Comparison of ENCODE assay signal across 8 mouse cellular contexts in genomic region chr16:32077648-32078407, GRCm38 (mm10). TPM values are rescaled to one million over a fixed set of nuclear protein-coding genes. Genes with fewer than 3 reads are reported as not detected.
A peak's percentile ranks its signal among the peaks of the same experiment; 100 is the strongest.
DNase-seq lines count a peak whose midpoint lies in the region; ATAC-seq and TF ChIP-seq lines count a peak whose summit lies in the region.

No protein-coding gene starts in this region.

- WGBS in forebrain, embryonic 16.5 days: 5% methylated on average over 13 of the region's 13 CpGs
- 4% methylated on average over 13 of the region's 13 CpGs for WGBS in liver, embryonic 14.5 days (ENCODE audit: insufficient replicate concordance)

- no peaks in the 10 kb centered on the region for H3K36me3 ChIP-seq in forebrain, embryonic 16.5 days (ENCODE audit: control insufficient read depth, insufficient read depth)
- H3K36me3 ChIP-seq in liver, embryonic 14.5 days (replicated peaks; ENCODE audit: control insufficient read depth, insufficient read depth, low read depth): no peaks in the 10 kb centered on the region

- H3K27me3 ChIP-seq in forebrain, embryonic 16.5 days (replicated peaks; ENCODE audit: control insufficient read depth, insufficient read depth, low read length): no peaks in the 10 kb centered on the region
- no peaks in the 10 kb centered on the region for H3K27me3 ChIP-seq in liver, embryonic 14.5 days (ENCODE audit: control insufficient read depth, insufficient read depth, low read length)

- intact Hi-C loops in left cerebral cortex, adult 2 months (cut with DNase I): no loop called here
- intact Hi-C loops in left cerebral cortex, postnatal 10 days (cut with DNase I): no loop called here

- H3K4me3 ChIP-seq in left cerebral cortex, adult 2 months: peak overlapping the region; percentile 58
- peak overlapping the region; percentile 97 for H3K4me3 ChIP-seq in forebrain, embryonic 16.5 days (replicated peaks; ENCODE audit: low read length)
- peak overlapping the region; percentile 93 to 97 for H3K4me3 ChIP-seq in liver, embryonic 14.5 days (ENCODE audit: insufficient read depth in 1 of 2, low read depth in 2 of 2, low read length in 2 of 2)

- DNase-seq in left cerebral cortex, adult 2 months (ENCODE audit: extremely low spot score in 1 of 2, low spot score in 2 of 2): no peak
- no peak for DNase-seq in left cerebral cortex, postnatal 10 days (ENCODE audit: extremely low spot score in 1 of 2, low spot score in 2 of 2)
- DNase-seq in Muller cell, postnatal 12 days (ENCODE audit: inconsistent ontology term): peak; percentile 10
- no peak for DNase-seq in liver, embryonic 14.5 days (ENCODE audit: low read depth in 3 of 3, low spot score in 3 of 3)
- no peak for DNase-seq in right cerebral cortex, postnatal 4 days
- no peak for DNase-seq in adrenal gland, adult 18-20 months (ENCODE audit: low spot score in 2 of 2)

- no peak for ATAC-seq in forebrain, embryonic 16.5 days
- no peak for ATAC-seq in liver, embryonic 14.5 days (ENCODE audit: insufficient read depth)
- no peak for ATAC-seq in frontal cortex, adult (ENCODE audit: low TSS enrichment)

- 0 out of 2 replicates have a peak overlapping the region, but pooled peaks have one; percentile 19 for H3K9ac ChIP-seq in forebrain, embryonic 16.5 days (replicated peaks; ENCODE audit: low read depth, low read length)
- peak overlapping the region; percentile 95 for H3K9ac ChIP-seq in liver, embryonic 14.5 days (replicated peaks)

- peaks cover 21% of the 10 kb centered on the region for H3K4me1 ChIP-seq in forebrain, embryonic 16.5 days (replicated peaks; ENCODE audit: control insufficient read depth, insufficient read depth, low read length)
- peaks cover 9 to 11% of the 10 kb centered on the region in 2 experiments for H3K4me1 ChIP-seq in liver, embryonic 14.5 days (replicated peaks; ENCODE audit: control insufficient read depth in 2 of 2, insufficient read depth in 2 of 2, low read length in 1 of 2)

- TF ChIP-seq EP300 in liver, embryonic 14.5 days (IDR thresholded peaks at IDR 0.05; ENCODE audit: low read depth): no peak

- TF ChIP-seq CTCF in left cerebral cortex, adult 2 months (IDR thresholded peaks at IDR 0.05): no peak
- no peak for TF ChIP-seq CTCF in liver, embryonic 14.5 days (IDR thresholded peaks at IDR 0.05; ENCODE audit: low read depth)

- peak overlapping the region; percentile 60 for H3K4me2 ChIP-seq in forebrain, embryonic 16.5 days (ENCODE audit: low read length)
- peak overlapping the region; percentile 65 for H3K4me2 ChIP-seq in liver, embryonic 14.5 days (ENCODE audit: low read depth)

- H3K9me3 ChIP-seq in forebrain, embryonic 16.5 days (ENCODE audit: control insufficient read depth, low read length): no peaks in the 10 kb centered on the region
- no peaks in the 10 kb centered on the region for H3K9me3 ChIP-seq in liver, embryonic 14.5 days (ENCODE audit: control insufficient read depth, low read length)

- 0 out of 2 replicates have a peak overlapping the region, but pooled peaks have one; percentile 20 for H3K27ac ChIP-seq in left cerebral cortex, adult 2 months
- no peak overlapping the region for H3K27ac ChIP-seq in forebrain, embryonic 16.5 days (ENCODE audit: low read length)
- peak overlapping the region; percentile 94; the same call in 1 of the 2 replicates for H3K27ac ChIP-seq in liver, embryonic 14.5 days

RNA-seq across cellular contexts. Expression of gene Pak2, which starts 1.3 kb away (rescaled TPM):
- total RNA-seq in left cerebral cortex, adult 2 months (2021): 10 to 100 TPM; 25.9 to 26.9 TPM
- total RNA-seq in left cerebral cortex, postnatal 10 days (2021): 10 to 100 TPM; 29.0 to 30.5 TPM
- 42.9 and 50.9 TPM in 2 replicates for polyA plus RNA-seq in forebrain, embryonic 16.5 days (2015; fragmentation: Nextera tagmentation; extraction: Ambion mirVana)
- polyA plus RNA-seq in liver, embryonic 14.5 days (2012; rRNA removed): 4.8 and 6.7 TPM in 2 replicates
- 9.1 and 9.5 TPM in 2 replicates for polyA plus RNA-seq in liver, embryonic 14.5 days (2014; fragmentation: Nextera tagmentation; extraction: Ambion mirVana)
- 10 to 100 TPM; 59.2 to 65.6 TPM for total RNA-seq in adrenal gland, adult 18-20 months (2021)

RNA-seq across cellular contexts. Expression of gene Pigx, which starts 21.7 kb away (rescaled TPM):
- total RNA-seq in left cerebral cortex, adult 2 months (2021): 10 to 100 TPM; 20.9 to 24.1 TPM
- 10 to 100 TPM; 27.7 to 33.5 TPM for total RNA-seq in left cerebral cortex, postnatal 10 days (2021)
- polyA plus RNA-seq in forebrain, embryonic 16.5 days (2015; fragmentation: Nextera tagmentation; extraction: Ambion mirVana): 121 and 122 TPM in 2 replicates
- polyA plus RNA-seq in liver, embryonic 14.5 days (2012; rRNA removed): 10.5 and 13.2 TPM in 2 replicates
- 25.5 and 28.8 TPM in 2 replicates for polyA plus RNA-seq in liver, embryonic 14.5 days (2014; fragmentation: Nextera tagmentation; extraction: Ambion mirVana)
- 10 to 100 TPM; 29.2 to 30.3 TPM for total RNA-seq in adrenal gland, adult 18-20 months (2021)

RNA-seq across cellular contexts. Expression of gene Cep19, which starts 21.8 kb away (rescaled TPM):
- total RNA-seq in left cerebral cortex, adult 2 months (2021): 10 to 100 TPM; 65.2 to 67.7 TPM
- total RNA-seq in left cerebral cortex, postnatal 10 days (2021): 10 to 100 TPM; 59.0 to 63.1 TPM
- 48.4 and 56.3 TPM in 2 replicates for polyA plus RNA-seq in forebrain, embryonic 16.5 days (2015; fragmentation: Nextera tagmentation; extraction: Ambion mirVana)
- polyA plus RNA-seq in liver, embryonic 14.5 days (2012; rRNA removed): 1.3 and 2.1 TPM in 2 replicates
- polyA plus RNA-seq in liver, embryonic 14.5 days (2014; fragmentation: Nextera tagmentation; extraction: Ambion mirVana): 4.0 and 4.3 TPM in 2 replicates
- 1 to 10 TPM; 8.4 to 9.2 TPM for total RNA-seq in adrenal gland, adult 18-20 months (2021)

Comparison
In these comparisons a context has a peak if more than half of its experiments do, and no peak if none do; other contexts are left out.
1. RNA of gene Cep19, which starts 21.8 kb away (total RNA-seq): 65.2 to 67.7 TPM in left cerebral cortex, adult 2 months and 59.0 to 63.1 TPM in left cerebral cortex, postnatal 10 days; 8.4 to 9.2 TPM in adrenal gland, adult 18-20 months; every median in the first group is over 4 times any median in the second.
2. Peak in every context shown above with its lines, with median percentiles within 50 percentile points of each other: H3K4me3 ChIP-seq.